Mouse (Mus musculus): ENCODE measurements around the gene Btk. TPM values are rescaled to one million over a fixed set of nuclear protein-coding genes. Genes with fewer than 3 reads are reported as not detected.
"Not testable (repeated sequence)": the region's sequence is repeated elsewhere in the genome, so short reads cannot be mapped to it uniquely, and the experiment has no call there.

Btk gene
- polyA plus RNA-seq, 1 experiment from 2014 or later, result 0.58 TPM

DNA sequence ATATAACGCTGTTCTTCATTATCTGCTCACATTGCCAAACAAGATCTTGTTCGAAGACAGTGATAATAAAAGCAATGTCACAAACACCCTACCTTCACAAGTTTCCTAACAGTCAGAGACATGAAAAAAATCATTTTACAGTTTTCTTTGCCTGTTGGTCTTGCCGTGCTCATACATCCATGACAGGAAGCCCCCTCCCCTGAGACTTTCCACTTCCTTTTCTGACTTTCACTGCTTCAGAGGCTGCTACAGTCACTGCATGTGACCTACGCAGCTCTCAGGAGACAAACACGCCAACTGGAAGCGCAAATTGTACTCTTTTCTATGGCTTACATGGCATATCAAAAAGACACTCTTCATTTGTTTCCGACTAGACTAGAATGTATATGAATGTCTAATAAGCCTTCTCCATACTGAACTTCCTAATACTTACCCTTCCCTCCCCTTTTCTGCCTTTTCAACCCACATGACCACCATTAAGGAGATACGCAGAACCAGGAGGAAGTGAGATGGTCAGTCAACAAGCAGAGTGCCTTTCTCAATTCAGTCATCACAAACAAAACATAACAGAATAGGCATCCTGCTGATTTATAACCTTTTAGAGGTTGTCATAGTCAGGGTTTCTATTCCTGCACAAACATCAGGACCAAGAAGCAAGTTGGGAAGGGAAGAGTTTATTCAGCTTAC, 16.7 kb downstream of the Btk start:
- 87% methylated on average over 8 of the region's 8 CpGs for WGBS
- H3K4me3 ChIP-seq (replicated peaks), result no peak overlapping the region
- no peak overlapping the region for H3K9ac ChIP-seq (replicated peaks)
- H3K36me3 ChIP-seq, result no peaks in the 10 kb centered on the region
- H3K27me3 ChIP-seq, result no peaks in the 10 kb centered on the region
- H3K27ac ChIP-seq, result no peak overlapping the region
- no peak for ATAC-seq
- no peak overlapping the region for H3K4me2 ChIP-seq (replicated peaks)
- no peaks in the 10 kb centered on the region for H3K4me1 ChIP-seq (replicated peaks)
- H3K9me3 ChIP-seq, result no peaks in the 10 kb centered on the region

DNA sequence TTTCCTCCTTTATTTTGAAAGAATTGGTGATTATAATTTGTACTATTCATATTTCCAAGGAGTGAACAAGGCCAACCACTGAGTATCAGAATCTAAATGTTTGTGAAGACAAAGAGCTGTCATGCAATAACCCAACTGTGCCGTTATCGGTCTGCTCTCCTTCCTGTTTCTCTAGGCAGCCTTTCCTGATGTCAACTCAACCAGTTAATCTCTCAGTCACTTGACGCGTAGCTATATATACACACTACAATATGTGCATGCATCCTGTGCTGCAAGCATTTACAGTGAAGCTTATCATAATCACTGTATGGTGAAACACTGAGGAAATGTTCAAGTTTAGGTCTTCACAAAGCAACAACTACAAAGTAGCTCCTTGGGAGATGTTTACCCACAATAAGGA, 19.0 kb downstream of the Btk start:
- WGBS, result 94% methylated on average over 4 of the region's 4 CpGs
- ATAC-seq, result no peak

DNA sequence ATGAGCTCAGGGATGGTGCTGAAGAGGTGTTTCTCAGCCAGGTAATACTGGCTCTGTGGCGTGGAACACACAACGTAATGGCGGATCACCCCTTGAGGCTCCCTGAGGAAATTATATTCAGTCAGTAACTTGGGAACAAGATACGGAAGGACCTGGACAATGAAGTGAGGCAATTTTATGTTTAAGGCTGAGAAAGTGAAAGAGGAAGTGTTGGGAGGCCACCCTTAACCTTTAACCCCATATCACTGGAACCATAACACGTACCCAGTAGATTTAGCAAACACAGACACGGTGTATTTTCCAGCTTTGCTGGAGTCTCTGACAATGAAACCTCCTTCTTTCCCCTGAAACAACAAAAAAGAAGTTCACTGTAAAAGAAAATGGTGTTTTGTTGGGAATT, 28.9 kb downstream of the Btk start:
- H3K9ac ChIP-seq (replicated peaks), result no peak overlapping the region
- H3K4me2 ChIP-seq (replicated peaks), result no peak overlapping the region
- no peak overlapping the region for H3K27ac ChIP-seq
- no peak overlapping the region for H3K4me3 ChIP-seq (replicated peaks)
- 79% methylated on average over 6 of the region's 6 CpGs for WGBS
- ATAC-seq, result no peak
- H3K36me3 ChIP-seq, result no peaks in the 10 kb centered on the region
- no peaks in the 10 kb centered on the region for H3K4me1 ChIP-seq (replicated peaks)
- H3K27me3 ChIP-seq, result no peaks in the 10 kb centered on the region
- no peaks in the 10 kb centered on the region for H3K9me3 ChIP-seq

More for the DNA sequence above, 19.0 kb downstream of the Btk start:
- Histone ChIP-seq H3K9me3 (no peaks in the 10 kb centered on the region), H3K4me2 (replicated peaks) (no peak overlapping the region), H3K9ac (replicated peaks) (no peak overlapping the region), H3K36me3 (no peaks in the 10 kb centered on the region), H3K27ac (no peak overlapping the region), H3K4me1 (replicated peaks) (no peaks in the 10 kb centered on the region), H3K27me3 (no peaks in the 10 kb centered on the region), H3K4me3 (replicated peaks) (no peak overlapping the region)

DNA sequence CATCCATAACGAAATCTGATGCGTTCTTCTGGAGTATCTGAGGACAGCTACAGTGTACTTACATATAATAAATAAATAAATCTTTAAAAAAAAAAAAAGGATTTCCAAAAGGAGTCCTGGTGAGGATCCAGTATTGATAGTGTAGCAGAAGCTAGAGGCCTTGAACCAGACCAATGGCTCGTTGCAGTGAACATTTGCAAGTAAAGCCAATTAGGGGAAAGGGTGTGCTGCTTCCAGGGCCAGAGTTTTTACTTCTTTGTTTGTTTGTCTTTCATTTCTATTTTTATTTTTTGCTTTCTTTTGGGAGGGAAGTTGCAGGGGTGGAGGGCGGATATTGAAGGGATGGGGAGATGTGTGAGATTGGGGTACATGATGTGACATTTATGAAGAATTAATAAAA, 30.0 kb downstream of the Btk start:
- whole genome bisulfite sequencing, result 87% methylated on average over 4 of the region's 4 CpGs
- H3K27ac ChIP-seq, result no peak overlapping the region
- no peaks in the 10 kb centered on the region for H3K9me3 ChIP-seq
- no peak for ATAC-seq
- H3K9ac ChIP-seq (replicated peaks), result no peak overlapping the region
- H3K4me1 ChIP-seq (replicated peaks), result no peaks in the 10 kb centered on the region
- no peak overlapping the region for H3K4me3 ChIP-seq (replicated peaks)
- no peaks in the 10 kb centered on the region for H3K36me3 ChIP-seq
- no peaks in the 10 kb centered on the region for H3K27me3 ChIP-seq
- no peak overlapping the region for H3K4me2 ChIP-seq (replicated peaks)

DNA sequence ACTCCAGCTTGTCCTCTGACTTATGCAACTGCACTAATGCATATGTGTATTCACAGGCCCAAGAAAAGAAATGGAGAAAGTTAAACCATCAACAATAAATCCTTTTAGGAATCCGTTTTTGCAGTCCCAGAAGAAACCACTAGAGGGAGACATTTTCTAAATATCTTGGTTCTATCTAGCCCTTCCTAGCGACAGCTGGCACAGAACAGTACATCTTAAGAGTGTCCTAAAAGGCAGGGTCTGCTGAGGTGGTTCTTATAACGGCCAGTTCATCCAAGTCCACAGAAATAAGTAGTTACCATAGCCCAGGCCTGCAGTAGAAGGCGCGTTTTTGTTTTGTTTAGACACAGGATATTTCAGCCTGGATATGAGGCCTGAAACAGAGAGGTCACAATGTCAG, 32.5 kb downstream of the Btk start:
- no peak overlapping the region for H3K4me3 ChIP-seq (replicated peaks)
- WGBS, result 16% methylated on average over 5 of the region's 5 CpGs
- H3K9ac ChIP-seq (replicated peaks), result no peak overlapping the region
- no peaks in the 10 kb centered on the region for H3K36me3 ChIP-seq
- no peaks in the 10 kb centered on the region for H3K9me3 ChIP-seq
- H3K27me3 ChIP-seq, result no peaks in the 10 kb centered on the region
- H3K4me1 ChIP-seq (replicated peaks), result no peaks in the 10 kb centered on the region
- no peak for ATAC-seq
- H3K4me2 ChIP-seq (replicated peaks), result no peak overlapping the region
- H3K27ac ChIP-seq, result no peak overlapping the region

DNA sequence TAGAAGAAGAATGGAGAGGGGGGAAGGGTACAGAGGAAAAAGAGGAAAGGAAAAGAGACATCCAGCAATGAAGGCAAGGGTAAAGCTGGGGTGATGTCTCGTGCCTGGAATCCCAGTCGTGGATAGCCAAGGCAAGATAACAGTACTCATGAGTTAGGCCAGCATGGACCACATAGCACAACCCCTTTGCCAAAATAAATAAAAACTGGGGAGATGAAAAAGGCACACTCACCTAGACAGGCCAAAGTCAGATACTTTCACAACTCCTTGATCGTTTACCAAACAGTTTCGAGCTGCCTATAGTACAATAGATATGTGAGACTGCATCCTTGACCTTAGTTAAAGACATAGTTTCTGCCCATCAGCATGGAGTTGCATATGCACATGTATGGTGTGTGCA, 36.0 kb downstream of the Btk start:
- H3K36me3 ChIP-seq, result no peaks in the 10 kb centered on the region

DNA sequence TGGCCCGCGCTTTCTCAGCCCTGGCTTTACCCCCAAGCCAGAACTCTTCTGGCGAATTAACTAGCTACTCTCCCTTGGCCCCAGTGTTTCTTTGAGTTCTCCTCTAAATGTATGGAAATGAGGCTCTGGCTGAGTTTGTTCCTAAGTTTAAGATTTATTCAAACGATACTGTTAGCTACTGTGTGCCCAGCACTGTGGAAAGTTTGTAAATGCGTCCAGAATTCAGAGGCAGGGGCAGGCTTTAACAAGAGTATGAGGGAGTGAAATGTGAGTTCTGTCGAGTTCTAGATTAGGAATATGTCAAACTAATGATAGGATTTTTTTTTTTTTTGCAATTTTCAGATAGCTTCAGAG, 41.4 kb downstream of the Btk start:
- Histone ChIP-seq H3K36me3 (no peaks in the 10 kb centered on the region), H3K27ac (no peak overlapping the region)
- WGBS, result 28% methylated on average over 6 of the region's 6 CpGs

More for the DNA sequence above, 36.0 kb downstream of the Btk start:
- Histone ChIP-seq H3K9ac (replicated peaks) (no peak overlapping the region), H3K27ac (no peak overlapping the region), H3K4me1 (replicated peaks) (no peaks in the 10 kb centered on the region), H3K4me3 (replicated peaks) (no peak overlapping the region), H3K9me3 (no peaks in the 10 kb centered on the region), H3K27me3 (no peaks in the 10 kb centered on the region), H3K4me2 (replicated peaks) (no peak overlapping the region)
- WGBS, result 94% methylated on average over 4 of the region's 4 CpGs
- ATAC-seq, result no peak

DNA sequence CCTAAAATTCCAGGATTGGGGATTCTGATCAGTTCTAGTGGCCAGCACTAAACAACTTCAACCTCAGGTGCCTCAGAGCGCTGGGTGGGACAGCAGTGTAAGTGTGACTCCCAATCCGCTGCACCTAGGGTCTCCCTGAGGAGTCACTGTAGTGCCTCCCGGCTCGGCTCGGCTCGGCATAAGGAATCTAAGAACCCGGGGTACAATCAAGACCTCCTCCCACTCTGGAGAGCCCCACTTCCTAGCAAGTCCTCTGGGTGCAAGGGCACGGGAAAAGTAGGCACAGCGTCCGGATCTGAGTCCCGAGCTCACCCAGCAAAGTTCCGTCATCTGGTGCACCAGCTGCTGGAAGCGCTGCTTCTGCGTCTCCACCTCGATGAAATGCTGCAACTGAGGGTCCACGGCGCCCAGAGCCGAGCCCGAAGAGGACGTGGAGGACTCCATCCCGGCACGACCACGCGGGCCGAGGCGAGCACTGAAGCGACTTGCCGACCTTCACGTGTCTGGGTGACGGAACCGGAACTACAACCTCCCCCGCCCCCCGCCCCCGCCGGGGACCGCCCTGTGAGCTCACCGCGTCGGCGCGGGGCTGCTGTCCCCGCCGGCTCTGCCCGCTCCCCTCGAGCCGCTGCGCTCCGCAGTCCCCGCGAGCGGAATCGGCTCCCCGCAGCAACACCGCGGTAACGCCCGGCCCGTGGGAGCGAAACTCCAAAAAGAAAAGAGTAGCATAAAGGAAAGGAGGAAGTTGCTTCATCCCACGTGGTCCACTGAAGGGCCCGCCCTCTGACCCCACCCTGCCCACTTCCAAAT, 42.0 kb downstream of the Btk start, which contains the start of gene Timm8a1:
Timm8a1 (minus strand) TSS at position 721 of the 810 bp plus-strand sequence.
- H3K4me3 ChIP-seq (replicated peaks), result peak within 1 kb of the TSS; percentile 52
- peak within 1 kb of the TSS; percentile 61 for H3K4me2 ChIP-seq (replicated peaks)
- no peaks in the 10 kb centered on the region for H3K9me3 ChIP-seq
- no peak within 1 kb of the TSS for H3K27ac ChIP-seq
- H3K36me3 ChIP-seq, result no peaks in the 10 kb centered on the region
- no peaks in the 10 kb centered on the region for H3K4me1 ChIP-seq (replicated peaks)
- ATAC-seq, result peak; percentile 94
- WGBS, result 19% methylated on average over 45 of the region's 61 CpGs
- peak within 1 kb of the TSS; percentile 57 for H3K9ac ChIP-seq (replicated peaks)
- no peaks in the 10 kb centered on the region for H3K27me3 ChIP-seq

More for the DNA sequence above, 41.4 kb downstream of the Btk start:
- Histone ChIP-seq H3K4me3 (replicated peaks) (peak overlapping the region; percentile 52), H3K9me3 (no peaks in the 10 kb centered on the region), H3K4me1 (replicated peaks) (no peaks in the 10 kb centered on the region), H3K4me2 (replicated peaks) (peak overlapping the region; percentile 61), H3K27me3 (no peaks in the 10 kb centered on the region), H3K9ac (replicated peaks) (peak overlapping the region; percentile 51; the same call in 1 of the 2 replicates)
- ATAC-seq, result peak; percentile 43

DNA sequence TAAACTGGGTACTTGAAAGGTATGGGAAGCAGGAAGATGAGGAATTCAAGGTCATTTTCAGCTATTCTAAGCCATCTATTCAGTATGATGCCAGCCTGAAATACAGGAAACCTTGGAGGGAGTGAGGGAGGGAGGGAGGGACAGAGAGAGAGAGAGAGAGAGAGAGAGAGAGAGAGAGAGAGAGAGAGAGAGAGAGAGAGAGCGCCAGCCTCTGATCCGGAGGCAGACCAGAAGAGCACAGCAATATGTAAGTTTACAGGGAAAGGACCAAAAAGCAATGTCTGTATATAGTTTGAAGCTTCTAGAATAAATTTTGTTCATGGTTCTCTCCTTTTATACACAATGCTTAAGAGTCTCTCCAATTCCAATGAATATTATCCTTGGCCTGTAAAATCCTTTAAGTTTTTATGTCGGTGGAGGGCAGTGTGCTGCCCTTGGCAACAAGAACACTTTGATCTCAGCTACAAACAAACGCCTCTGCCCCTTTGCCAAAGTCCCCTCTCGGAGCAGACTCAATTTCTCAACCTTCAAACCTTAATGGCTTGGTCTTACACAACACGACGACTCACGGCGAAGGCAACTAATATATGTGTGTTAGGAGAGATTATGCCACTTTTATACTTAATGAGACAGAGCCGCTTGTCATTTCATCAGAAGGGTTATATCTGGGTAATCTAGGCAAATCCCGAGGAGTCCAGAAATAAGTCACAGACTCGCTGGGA, 42.8 kb downstream of the Btk start:
- no peaks in the 10 kb centered on the region for H3K36me3 ChIP-seq
- H3K9me3 ChIP-seq, result no peaks in the 10 kb centered on the region
- 21% methylated on average over 12 of the region's 12 CpGs for WGBS
- no peaks in the 10 kb centered on the region for H3K4me1 ChIP-seq (replicated peaks)
- H3K27ac ChIP-seq, result no peak overlapping the region
- ATAC-seq, result 0 out of 2 replicates have a peak, but pooled peaks have one; percentile 7
- peak overlapping the region; percentile 61 for H3K4me2 ChIP-seq (replicated peaks)
- peak overlapping the region; percentile 57 for H3K9ac ChIP-seq (replicated peaks)
- H3K4me3 ChIP-seq (replicated peaks), result peak overlapping the region; percentile 52
- H3K27me3 ChIP-seq, result no peaks in the 10 kb centered on the region

DNA sequence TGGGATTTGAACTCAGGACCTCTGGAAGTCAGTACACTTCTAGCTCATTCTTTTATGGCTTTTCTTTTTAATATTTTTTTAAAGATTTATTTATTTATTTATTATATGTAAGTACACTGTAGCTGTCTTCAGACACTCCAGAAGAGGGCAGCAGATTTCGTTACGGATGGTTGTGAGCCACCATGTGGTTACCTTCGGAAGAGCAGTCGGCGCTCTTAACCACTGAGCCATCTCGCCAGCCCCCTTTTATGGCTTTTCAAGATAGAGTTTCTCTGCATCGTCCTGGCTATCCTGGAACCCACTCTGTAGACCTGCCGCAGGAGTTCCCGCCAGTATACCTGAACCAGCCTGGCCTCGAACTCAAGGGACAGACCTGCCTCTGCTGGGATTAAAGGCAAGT, 43.6 kb downstream of the Btk start:
- H3K4me3 ChIP-seq (replicated peaks); H3K36me3 ChIP-seq; H3K4me1 ChIP-seq (replicated peaks); H3K9ac ChIP-seq (replicated peaks); H3K9me3 ChIP-seq; H3K4me2 ChIP-seq (replicated peaks); H3K27me3 ChIP-seq; H3K27ac ChIP-seq; ATAC-seq: not testable (repeated sequence)
- 88% methylated on average over 10 of the region's 10 CpGs for WGBS

DNA sequence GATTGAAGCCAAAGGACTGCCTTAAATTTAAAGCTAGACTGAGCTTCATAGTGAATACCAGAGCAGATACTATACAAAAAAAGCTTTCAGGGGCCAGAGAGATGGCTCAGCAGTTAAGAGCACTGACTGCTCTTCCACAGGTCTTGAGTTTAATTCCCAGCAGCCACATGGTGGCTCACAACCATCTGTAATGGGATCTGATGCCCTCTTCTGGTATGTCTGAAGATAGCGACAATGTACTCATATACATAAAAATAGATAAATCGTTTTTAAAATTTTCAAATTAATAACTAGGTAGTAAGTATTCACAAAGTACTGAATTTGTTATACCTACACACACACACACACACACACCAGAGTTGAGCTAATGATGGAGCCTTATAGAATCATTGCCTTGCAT, 50.0 kb downstream of the Btk start:
- H3K9ac ChIP-seq (replicated peaks), result no peak overlapping the region
- WGBS, result 76% methylated on average over 2 of the region's 2 CpGs

DNA sequence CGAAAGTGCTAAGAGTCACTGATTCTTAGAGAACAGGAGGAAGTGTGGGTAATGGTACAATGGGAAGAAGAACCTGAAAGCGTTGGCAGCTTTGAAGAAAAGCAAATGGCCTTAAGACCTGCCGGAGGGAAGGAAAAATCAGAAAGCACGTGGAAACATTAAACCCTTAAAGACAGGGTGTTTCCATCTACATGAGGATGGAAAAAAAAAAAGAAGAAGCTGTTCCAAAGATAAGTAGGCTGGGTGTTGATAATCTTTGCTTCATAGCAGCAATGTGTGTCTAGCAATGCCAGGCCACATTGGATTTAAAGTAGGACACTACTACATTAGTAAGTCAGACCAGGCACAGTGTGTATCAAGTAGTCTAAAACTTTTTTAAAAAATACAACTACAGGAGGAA, 58.1 kb downstream of the Btk start:
- WGBS, result 76% methylated on average over 4 of the region's 4 CpGs
- no peaks in the 10 kb centered on the region for H3K36me3 ChIP-seq
- no peak overlapping the region for H3K4me3 ChIP-seq (replicated peaks)
- no peak for ATAC-seq
- no peaks in the 10 kb centered on the region for H3K4me1 ChIP-seq (replicated peaks)
- H3K27me3 ChIP-seq, result no peaks in the 10 kb centered on the region
- H3K9me3 ChIP-seq, result no peaks in the 10 kb centered on the region
- no peak overlapping the region for H3K4me2 ChIP-seq (replicated peaks)
- no peak overlapping the region for H3K27ac ChIP-seq
- H3K9ac ChIP-seq (replicated peaks), result no peak overlapping the region

More for the DNA sequence above, 50.0 kb downstream of the Btk start:
- H3K27me3 ChIP-seq, result no peaks in the 10 kb centered on the region
- H3K27ac ChIP-seq, result no peak overlapping the region
- H3K9me3 ChIP-seq, result no peaks in the 10 kb centered on the region
- no peak overlapping the region for H3K4me2 ChIP-seq (replicated peaks)
- no peak overlapping the region for H3K4me3 ChIP-seq (replicated peaks)
- H3K4me1 ChIP-seq (replicated peaks), result no peaks in the 10 kb centered on the region
- no peaks in the 10 kb centered on the region for H3K36me3 ChIP-seq
- ATAC-seq, result no peak
